Mouse (Mus musculus): ENCODE data around the gene Cryba2. TPM values are rescaled to one million over a fixed set of nuclear protein-coding genes. Genes with fewer than 3 reads are reported as not detected.

The Cryba2 gene
- polyA plus RNA-seq, 1 experiment from 2014 or later: not detected

DNA sequence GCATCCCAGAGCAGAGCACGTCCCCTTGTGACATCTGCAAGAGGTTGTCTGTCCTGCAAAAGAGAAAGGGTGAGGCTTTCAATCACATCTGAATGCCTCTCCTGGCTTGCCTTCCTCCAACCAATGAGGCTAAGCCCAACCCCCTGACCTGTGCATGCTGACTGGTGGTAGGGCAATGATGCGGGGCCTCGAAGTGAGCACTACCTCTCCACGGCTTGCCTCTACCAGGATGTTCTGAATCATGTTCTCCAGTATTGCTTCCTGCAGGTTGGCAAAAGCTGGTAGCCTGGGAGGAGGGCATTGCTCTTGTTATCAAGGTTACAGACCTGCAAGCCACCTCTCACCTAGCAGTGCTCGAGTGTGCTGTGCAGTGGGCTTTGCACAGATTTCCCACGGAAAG lies 9.2 kb upstream of the Cryba2 start:
- H3K36me3 ChIP-seq (ENCODE audit: insufficient read depth, low read length): no peaks in the 10 kb centered on the region
- no peaks in the 10 kb centered on the region for H3K9me3 ChIP-seq (ENCODE audit: low read length)
- no peak for ATAC-seq (ENCODE audit: low FRiP score, low TSS enrichment)
- H3K27ac ChIP-seq (ENCODE audit: low read length): no peak overlapping the region
- 19% methylated on average over 6 of the region's 6 CpGs for WGBS
- no peak overlapping the region for H3K4me3 ChIP-seq (ENCODE audit: low read length)
- H3K27me3 ChIP-seq (ENCODE audit: insufficient read depth, low read length): peaks cover 66% of the 10 kb centered on the region
- H3K4me2 ChIP-seq (replicated peaks; ENCODE audit: low read depth, low read length): no peak overlapping the region
- peaks cover 6% of the 10 kb centered on the region; the same call in 1 of the 2 replicates for H3K4me1 ChIP-seq (ENCODE audit: insufficient read depth, low read length)
- no peak overlapping the region for H3K9ac ChIP-seq (replicated peaks; ENCODE audit: low read length)

DNA sequence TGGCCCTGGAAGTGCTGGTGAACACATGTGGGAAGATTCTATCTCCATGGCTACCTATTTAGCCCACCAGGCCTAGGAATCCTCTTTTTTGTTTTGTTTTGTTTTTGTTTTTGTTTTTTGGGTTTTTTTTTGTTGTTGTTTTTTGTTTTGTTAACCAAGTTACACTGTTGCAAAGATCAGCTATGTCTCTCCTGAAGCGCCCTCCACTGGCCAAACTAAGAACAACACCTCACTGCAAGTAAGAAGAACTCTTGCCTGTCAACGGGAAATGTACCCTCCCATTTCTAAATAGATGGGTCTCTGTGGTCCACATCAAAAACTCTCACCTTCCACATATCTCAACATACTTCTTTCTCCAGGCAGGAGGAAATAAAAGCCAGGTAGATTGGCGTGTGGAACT lies 8.7 kb upstream of the Cryba2 start:
- Histone ChIP-seq H3K9ac (replicated peaks; ENCODE audit: low read length) (no peak overlapping the region), H3K27me3 (ENCODE audit: insufficient read depth, low read length) (peaks cover 71% of the 10 kb centered on the region), H3K9me3 (ENCODE audit: low read length) (no peaks in the 10 kb centered on the region), H3K4me2 (replicated peaks; ENCODE audit: low read depth, low read length) (no peak overlapping the region), H3K4me1 (ENCODE audit: insufficient read depth, low read length) (peaks cover 6% of the 10 kb centered on the region; the same call in 1 of the 2 replicates), H3K36me3 (ENCODE audit: insufficient read depth, low read length) (no peaks in the 10 kb centered on the region), H3K27ac (ENCODE audit: low read length) (no peak overlapping the region), H3K4me3 (ENCODE audit: low read length) (no peak overlapping the region)
- no peak for ATAC-seq (ENCODE audit: low FRiP score, low TSS enrichment)
- WGBS: 6% methylated on average over 3 of the region's 3 CpGs

DNA sequence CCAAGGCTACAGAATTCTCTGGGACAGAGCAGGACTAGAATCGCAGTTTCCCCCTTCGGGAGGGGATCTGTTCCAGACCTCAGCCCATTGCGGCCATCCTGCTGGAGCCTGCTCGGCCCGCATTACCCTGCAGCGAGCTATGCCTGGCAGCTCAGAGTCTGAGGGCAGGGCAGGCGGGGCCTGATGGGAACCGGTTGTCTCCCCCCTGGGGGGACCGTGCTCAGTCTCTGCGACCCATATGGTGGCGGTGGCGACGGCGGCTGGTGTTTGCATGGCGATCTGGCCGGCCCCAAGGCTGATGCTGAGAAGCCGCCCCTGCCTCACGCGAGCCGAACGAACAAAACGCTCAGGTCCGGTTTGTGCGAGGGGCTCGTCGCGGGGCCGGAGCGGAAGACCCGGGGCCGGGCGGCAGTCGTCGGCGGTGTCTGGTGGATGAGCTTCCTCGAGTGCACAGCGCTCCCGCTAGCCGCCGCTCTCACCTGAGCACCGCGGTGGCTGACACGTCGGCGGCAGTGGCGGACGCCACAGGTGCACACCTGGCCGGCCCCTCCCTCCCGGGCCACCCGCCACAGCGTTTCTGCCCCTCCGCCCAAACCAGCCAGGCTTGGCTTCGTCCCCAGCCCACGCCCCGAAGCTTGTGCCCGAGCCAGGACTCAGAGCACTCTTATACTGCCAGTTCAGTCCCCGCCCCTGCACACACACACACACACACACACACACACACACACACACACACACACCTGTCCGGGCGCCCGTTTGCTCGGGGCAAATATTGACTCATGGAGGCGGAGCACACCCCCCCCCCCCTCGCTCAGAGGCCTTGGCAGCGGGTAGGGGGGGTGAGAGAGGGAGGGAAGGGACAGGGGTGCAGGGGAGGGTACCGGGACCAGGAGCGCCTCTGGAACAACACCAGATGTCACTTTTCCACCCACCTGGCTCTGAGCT lies 7.7 kb upstream of the Cryba2 start:
- Histone ChIP-seq H3K27ac (ENCODE audit: low read length) (no peak overlapping the region), H3K9ac (replicated peaks; ENCODE audit: low read length) (0 out of 2 replicates have a peak overlapping the region, but pooled peaks have one; percentile 29)
- WGBS: under 1% methylated on average over 61 of the region's 66 CpGs

DNA sequence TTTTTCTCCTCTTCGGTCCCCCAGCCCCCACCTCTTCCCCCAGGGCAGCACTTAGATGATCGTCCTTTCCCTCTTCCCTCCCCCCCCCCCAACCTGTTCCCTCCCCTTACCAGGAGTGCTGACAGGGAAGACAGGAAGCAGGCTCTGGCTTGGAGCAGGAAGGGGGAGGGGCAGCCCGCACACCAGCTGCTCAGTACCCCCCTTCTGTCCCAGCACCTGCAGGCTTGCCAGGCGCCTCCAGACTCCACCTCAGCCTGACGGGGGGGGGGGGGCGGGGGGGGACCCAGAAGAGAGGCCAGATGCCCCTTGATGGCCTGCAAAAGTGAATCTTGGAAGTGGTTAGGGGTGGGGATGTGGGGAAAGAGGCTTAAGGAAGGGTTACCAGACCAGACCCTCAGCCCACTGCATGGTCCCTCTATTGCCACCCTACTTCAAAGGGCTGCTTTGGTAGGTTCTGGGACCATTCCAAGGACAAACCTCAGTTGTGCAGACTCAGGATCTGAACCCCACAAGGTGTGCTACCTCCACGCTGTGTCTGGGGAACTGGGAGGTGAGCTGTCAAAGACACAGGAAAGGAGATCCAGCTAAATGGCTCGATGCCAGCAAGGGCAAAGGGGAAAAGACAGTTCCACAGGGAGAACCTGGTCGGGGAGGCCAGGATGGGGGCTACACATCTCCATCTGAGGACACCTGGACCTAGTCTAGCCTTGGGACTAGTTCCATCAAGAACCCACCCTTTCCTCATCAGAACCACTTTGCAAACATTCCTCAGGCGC lies 5.9 kb upstream of the Cryba2 start:
- H3K27me3 ChIP-seq (ENCODE audit: insufficient read depth, low read length): peaks cover 95% of the 10 kb centered on the region
- no peak for ATAC-seq (ENCODE audit: low FRiP score, low TSS enrichment)
- 7% methylated on average over 8 of the region's 10 CpGs for WGBS

More for the DNA sequence above, 7.7 kb upstream of the Cryba2 start:
- peaks cover 6% of the 10 kb centered on the region; the same call in 1 of the 2 replicates for H3K4me1 ChIP-seq (ENCODE audit: insufficient read depth, low read length)
- peak overlapping the region; percentile 55 for H3K4me2 ChIP-seq (replicated peaks; ENCODE audit: low read depth, low read length)
- no peaks in the 10 kb centered on the region for H3K36me3 ChIP-seq (ENCODE audit: insufficient read depth, low read length)
- ATAC-seq (ENCODE audit: low FRiP score, low TSS enrichment): peak; percentile 68
- no peaks in the 10 kb centered on the region for H3K9me3 ChIP-seq (ENCODE audit: low read length)
- peaks cover 82% of the 10 kb centered on the region for H3K27me3 ChIP-seq (ENCODE audit: insufficient read depth, low read length)
- H3K4me3 ChIP-seq (ENCODE audit: low read length): peak overlapping the region; percentile 42

DNA sequence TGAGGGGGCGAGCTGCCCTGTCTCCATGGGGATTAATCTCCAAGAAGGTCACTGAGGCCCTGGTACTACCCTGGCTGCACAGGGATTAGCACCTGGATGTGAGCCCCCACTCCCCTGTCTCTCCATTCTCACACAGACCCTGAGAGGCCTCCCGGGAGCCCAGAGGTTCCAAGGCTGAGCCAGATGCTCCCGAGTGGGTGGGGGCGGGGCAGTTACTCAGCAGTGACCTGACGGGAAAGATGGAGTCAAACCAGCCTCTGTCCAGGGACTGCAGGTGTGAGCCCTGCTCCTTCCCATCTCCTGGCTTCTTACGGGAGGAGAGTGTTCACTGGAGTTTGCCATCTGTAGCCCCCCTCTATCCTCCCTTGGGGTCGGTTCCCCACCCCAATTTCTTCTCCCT lies 5.0 kb upstream of the Cryba2 start:
- Histone ChIP-seq H3K27me3 (ENCODE audit: insufficient read depth, low read length) (peaks cover 96% of the 10 kb centered on the region), H3K9ac (replicated peaks; ENCODE audit: low read length) (no peak overlapping the region), H3K36me3 (ENCODE audit: insufficient read depth, low read length) (no peaks in the 10 kb centered on the region), H3K4me2 (replicated peaks; ENCODE audit: low read depth, low read length) (no peak overlapping the region), H3K4me3 (ENCODE audit: low read length) (no peak overlapping the region), H3K27ac (ENCODE audit: low read length) (no peak overlapping the region), H3K4me1 (ENCODE audit: insufficient read depth, low read length) (peaks cover 9% of the 10 kb centered on the region), H3K9me3 (ENCODE audit: low read length) (no peaks in the 10 kb centered on the region)
- ATAC-seq (ENCODE audit: low FRiP score, low TSS enrichment): no peak
- under 1% methylated on average over 7 of the region's 7 CpGs for WGBS

More for the DNA sequence above, 5.9 kb upstream of the Cryba2 start:
- Histone ChIP-seq H3K9me3 (ENCODE audit: low read length) (no peaks in the 10 kb centered on the region), H3K27ac (ENCODE audit: low read length) (no peak overlapping the region), H3K4me3 (ENCODE audit: low read length) (no peak overlapping the region), H3K36me3 (ENCODE audit: insufficient read depth, low read length) (no peaks in the 10 kb centered on the region), H3K9ac (replicated peaks; ENCODE audit: low read length) (no peak overlapping the region), H3K4me2 (replicated peaks; ENCODE audit: low read depth, low read length) (no peak overlapping the region), H3K4me1 (ENCODE audit: insufficient read depth, low read length) (peaks cover 6% of the 10 kb centered on the region; the same call in 1 of the 2 replicates)

DNA sequence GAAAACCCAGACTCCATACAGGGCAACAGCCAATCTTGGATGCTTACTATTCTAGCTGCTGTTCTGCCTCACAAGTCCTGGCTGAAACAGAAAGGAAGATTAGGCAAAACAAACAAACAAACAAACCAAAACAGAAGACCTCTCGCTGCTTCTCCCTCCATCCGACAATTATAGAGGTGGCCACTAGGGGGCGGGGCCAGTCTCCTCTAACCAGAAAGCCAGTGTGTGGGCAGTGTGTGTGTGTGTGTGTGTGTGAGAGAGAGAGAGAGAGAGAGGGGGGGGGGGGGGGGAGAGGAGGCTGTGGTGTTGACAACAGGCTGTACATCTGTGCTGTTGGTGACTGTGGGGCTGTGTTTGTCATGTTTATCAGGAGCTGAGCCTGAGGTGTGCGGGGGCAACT lies 2.0 kb upstream of the Cryba2 start:
- Histone ChIP-seq H3K9ac (replicated peaks; ENCODE audit: low read length) (no peak overlapping the region), H3K4me1 (ENCODE audit: insufficient read depth, low read length) (peaks cover 5% of the 10 kb centered on the region; the same call in 1 of the 2 replicates), H3K27ac (ENCODE audit: low read length) (no peak overlapping the region), H3K4me2 (replicated peaks; ENCODE audit: low read depth, low read length) (no peak overlapping the region), H3K4me3 (ENCODE audit: low read length) (no peak overlapping the region), H3K9me3 (ENCODE audit: low read length) (no peaks in the 10 kb centered on the region), H3K36me3 (ENCODE audit: insufficient read depth, low read length) (no peaks in the 10 kb centered on the region), H3K27me3 (ENCODE audit: insufficient read depth, low read length) (peaks cover 96% of the 10 kb centered on the region)
- no peak for ATAC-seq (ENCODE audit: low FRiP score, low TSS enrichment)
- WGBS: 17% methylated on average over 4 of the region's 4 CpGs

DNA sequence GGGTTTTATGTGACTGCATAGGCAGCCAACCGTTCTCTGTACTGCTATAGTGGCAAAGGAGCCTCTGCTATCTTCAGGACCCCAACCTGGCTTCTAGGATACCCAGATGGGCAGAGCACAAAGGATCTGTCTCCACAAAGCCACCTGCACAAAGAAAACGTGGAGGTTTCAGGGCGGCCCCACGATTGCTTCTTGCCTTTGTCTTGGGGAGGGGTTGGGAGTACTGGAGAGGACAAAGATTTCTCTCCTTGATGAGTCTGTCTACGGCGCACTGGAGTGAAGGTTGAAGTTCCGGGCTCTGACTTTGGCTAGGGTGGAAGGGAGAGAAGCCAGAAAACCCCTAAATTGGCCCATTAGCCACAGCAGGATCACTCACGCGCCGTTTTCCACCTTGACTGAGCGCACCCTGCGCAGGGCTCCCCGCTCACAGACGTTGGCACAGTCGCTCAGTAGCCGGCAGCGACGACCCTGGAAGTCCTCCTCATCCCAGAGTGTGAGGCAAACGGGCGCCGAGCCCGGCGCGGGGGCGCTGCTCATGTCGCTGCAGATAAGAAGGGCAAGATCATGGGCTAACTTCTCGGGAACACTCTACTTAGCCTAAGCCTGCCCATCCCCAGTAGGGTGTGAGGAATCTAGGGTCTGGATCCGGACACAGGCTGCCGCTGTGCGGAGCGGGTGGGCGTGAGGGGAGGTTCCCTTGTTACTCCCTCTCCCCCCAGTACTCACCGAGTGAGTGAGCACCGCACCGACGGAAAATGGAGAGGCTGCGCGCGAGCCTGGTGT lies 401 bp downstream of the Cryba2 start:
- no peak overlapping the region; the same call in 1 of the 2 replicates for H3K4me3 ChIP-seq (ENCODE audit: low read length)
- WGBS: 1% methylated on average over 39 of the region's 39 CpGs
- no peak for ATAC-seq (ENCODE audit: low FRiP score, low TSS enrichment)
- H3K36me3 ChIP-seq (ENCODE audit: insufficient read depth, low read length): no peaks in the 10 kb centered on the region
- H3K4me1 ChIP-seq (ENCODE audit: insufficient read depth, low read length): peaks cover 5% of the 10 kb centered on the region; the same call in 1 of the 2 replicates
- peaks cover 88% of the 10 kb centered on the region for H3K27me3 ChIP-seq (ENCODE audit: insufficient read depth, low read length)
- no peak overlapping the region for H3K27ac ChIP-seq (ENCODE audit: low read length)
- H3K9ac ChIP-seq (replicated peaks; ENCODE audit: low read length): no peak overlapping the region
- H3K9me3 ChIP-seq (ENCODE audit: low read length): no peaks in the 10 kb centered on the region
- H3K4me2 ChIP-seq (replicated peaks; ENCODE audit: low read depth, low read length): no peak overlapping the region

DNA sequence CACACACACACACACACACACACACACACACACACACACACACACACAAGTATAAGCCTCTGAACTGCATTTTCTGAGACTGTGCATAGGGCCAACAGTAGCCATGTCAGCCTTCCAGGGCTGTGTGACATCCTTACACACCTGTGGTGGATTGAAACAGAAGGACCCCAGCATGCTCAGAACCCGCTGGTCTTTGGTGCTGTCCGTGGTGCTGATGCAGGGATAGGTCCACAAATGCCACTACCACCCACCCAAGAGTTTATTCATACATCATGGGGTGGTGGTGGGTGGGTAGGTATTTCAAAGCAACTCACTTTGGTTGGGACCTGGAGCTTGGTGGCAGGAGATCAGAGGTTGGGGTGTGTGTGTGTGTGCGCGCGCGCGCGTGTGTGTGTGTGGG lies 1.4 kb downstream of the Cryba2 start:
- H3K27ac ChIP-seq (ENCODE audit: low read length): no peak overlapping the region
- H3K36me3 ChIP-seq (ENCODE audit: insufficient read depth, low read length): no peaks in the 10 kb centered on the region
- H3K27me3 ChIP-seq (ENCODE audit: insufficient read depth, low read length): peaks cover 88% of the 10 kb centered on the region
- H3K4me3 ChIP-seq (ENCODE audit: low read length): no peak overlapping the region
- ATAC-seq (ENCODE audit: low FRiP score, low TSS enrichment): no peak
- H3K4me1 ChIP-seq (ENCODE audit: insufficient read depth, low read length): peaks cover 5% of the 10 kb centered on the region; the same call in 1 of the 2 replicates
- H3K4me2 ChIP-seq (replicated peaks; ENCODE audit: low read depth, low read length): no peak overlapping the region
- H3K9me3 ChIP-seq (ENCODE audit: low read length): no peaks in the 10 kb centered on the region
- 0% methylated on average over 2 of the region's 8 CpGs for WGBS
- no peak overlapping the region for H3K9ac ChIP-seq (replicated peaks; ENCODE audit: low read length)

DNA sequence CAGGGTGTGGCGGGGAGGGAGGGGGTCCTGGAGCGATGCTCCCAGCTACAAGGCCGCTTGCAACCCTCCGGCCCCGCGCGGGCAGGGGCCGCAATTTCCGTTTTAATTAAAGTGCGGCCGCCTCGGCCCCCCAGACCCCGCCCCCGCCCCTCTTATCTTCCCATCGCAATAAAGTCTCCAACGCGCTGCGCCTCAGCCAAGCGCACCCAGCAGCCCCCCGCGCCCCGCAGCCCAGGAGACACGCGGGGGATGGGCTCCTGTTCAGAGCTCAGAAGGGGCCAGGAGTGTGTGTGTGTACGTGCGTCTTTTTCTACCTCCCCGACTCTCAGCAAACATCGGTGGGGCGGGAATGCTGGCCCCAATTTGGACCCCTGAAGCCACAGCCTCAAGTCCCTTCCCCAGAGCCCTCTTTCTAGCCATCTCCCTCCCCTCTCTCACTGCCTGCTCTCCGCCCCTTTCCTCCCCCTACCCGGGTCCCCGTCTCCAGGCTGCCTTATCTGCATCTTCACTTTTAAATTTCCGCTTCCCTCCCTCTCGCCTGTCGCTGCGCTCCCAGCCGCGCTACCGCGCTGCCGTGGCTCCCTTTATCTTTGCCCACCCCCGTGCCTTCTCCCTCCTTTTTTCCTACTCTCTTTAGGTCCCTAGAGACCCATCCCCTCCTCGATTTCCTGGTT lies 7.4 kb downstream of the Cryba2 start, which contains the start of gene Fev:
TSS of gene Fev (minus strand) at position 51 of the 674 bp plus-strand sequence.
- 0% methylated on average over 43 of the region's 43 CpGs for WGBS
- Histone ChIP-seq H3K4me1 (ENCODE audit: insufficient read depth, low read length) (peaks cover 26% of the 10 kb centered on the region), H3K27me3 (ENCODE audit: insufficient read depth, low read length) (peaks cover 91% of the 10 kb centered on the region), H3K9me3 (ENCODE audit: low read length) (no peaks in the 10 kb centered on the region), H3K9ac (replicated peaks; ENCODE audit: low read length) (no peak within 1 kb of the TSS), H3K4me2 (replicated peaks; ENCODE audit: low read depth, low read length) (peak within 1 kb of the TSS; percentile 57), H3K36me3 (ENCODE audit: insufficient read depth, low read length) (no peaks in the 10 kb centered on the region), H3K4me3 (ENCODE audit: low read length) (peak within 1 kb of the TSS; percentile 38), H3K27ac (ENCODE audit: low read length) (no peak within 1 kb of the TSS)
- ATAC-seq (ENCODE audit: low FRiP score, low TSS enrichment): no peak; the same call in 1 of the 2 replicates

Measured in kidney, embryonic 16.5 days (tissue).